Mouse (Mus musculus) Patski (cell line): ENCODE measurements around the gene Pik3cd. TPM values are rescaled to one million over a fixed set of nuclear protein-coding genes. Genes with fewer than 3 reads are reported as not detected.

Experiments used
- ATAC-seq: fragments of 100-300 bp; one replicate; pipeline ENCODE4 v1.8.0; 2021
- CTCF ChIA-PET: fragments of 350-600 bp; sonication (Branson Sonifier 250); formaldehyde crosslinking; loops from one replicate; lab custom pipeline; 2022; ENCODE audit warnings: inconsistent platforms; lab: Charles Lee
- POLR2A ChIA-PET: fragments of 350-600 bp; sonication (Branson Sonifier 250); formaldehyde crosslinking; loops from one replicate; lab custom pipeline; 2022; ENCODE audit warnings: antibody characterized with exemption, inconsistent platforms; lab: Charles Lee
- DNase-seq: peaks from one replicate; pipeline ENCODE4 v3.0.0-alpha.2; 2011; ENCODE audit warnings: low read depth, low spot score
- H3K27me3 ChIP-seq: fragments of 371-371 bp; one replicate; pipeline ENCODE4 v1.5.1; 2021
- CTCF ChIP-seq: fragments of 100-300 bp; IDR thresholded peaks from one replicate; pipeline ENCODE4 v1.5.1; 2021
- in situ Hi-C: fragments of 300-500 bp; cut with MboI; formaldehyde crosslinking; loops from 3 replicates; pipeline ENCODE4 v1.11.1; 2018; ENCODE audit warnings: low pct_unique_long_range_greater_than_20kb, mixed read lengths
- polyA plus RNA-seq: library from polyadenylated mRNA; unstranded; gene quantifications from one replicate; pipeline ENCODE4 v1.2.3, GENCODE M21; 2021

Gene Pik3cd
- polyA plus RNA-seq, 1 experiment from 2014 or later = 0.51 TPM

DNA sequence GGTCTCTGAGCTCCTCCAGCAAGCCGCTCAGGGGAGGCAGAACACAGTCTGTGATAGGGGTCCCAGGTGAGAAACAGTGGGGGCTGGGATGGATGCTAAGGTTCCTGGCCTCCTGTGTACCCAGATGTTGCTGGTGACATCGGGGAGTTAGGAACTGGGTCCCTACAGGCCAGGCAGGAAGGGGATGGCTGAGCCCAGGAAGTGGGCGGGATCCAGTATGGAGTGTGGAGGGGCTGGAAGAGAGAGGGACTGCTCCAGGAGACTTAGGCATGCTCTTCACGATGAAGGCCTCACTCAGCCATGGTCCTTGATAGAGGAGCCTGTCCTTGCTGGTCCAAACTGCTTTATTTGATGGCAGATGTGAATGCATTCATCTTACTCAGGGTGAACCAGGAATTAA, 102.2 kb downstream of the Pik3cd start:
- no peak for TF ChIP-seq CTCF
- ChIA-PET CTCF (no interaction called here), POLR2A (no interaction called here)
- in situ Hi-C loops = loop anchor here (10.0 kb wide), 1 partner anchor 455 kb away; no protein-coding TSS in a partner anchor
- ATAC-seq (no peak), DNase-seq (no peak)
- H3K27me3 ChIP-seq = no peaks in the 10 kb centered on the region

DNA sequence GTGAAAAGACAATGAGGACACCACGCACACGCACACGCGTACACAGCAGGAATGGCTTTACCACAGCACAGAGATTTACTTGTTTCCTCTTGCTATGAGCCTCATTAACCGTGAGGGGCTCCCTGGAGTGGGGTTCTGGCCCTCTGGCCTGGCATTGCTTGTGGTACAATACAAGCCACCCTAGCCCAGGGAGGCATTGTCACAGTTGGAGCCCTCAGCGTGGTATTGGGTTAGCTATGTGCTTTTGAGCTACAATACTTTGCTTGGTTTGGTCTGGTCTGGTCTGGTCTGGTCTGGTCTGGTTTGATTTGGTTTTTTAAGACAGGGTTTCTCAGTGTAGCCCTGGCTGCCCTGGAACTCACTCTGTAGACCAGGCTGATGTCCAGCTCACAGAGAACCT, 102.8 kb downstream of the Pik3cd start:
- no peak for TF ChIP-seq CTCF
- no peak for DNase-seq
- no peak for ATAC-seq
- POLR2A ChIA-PET = interaction anchor here (0.6 kb wide), 1 partner anchor 490 kb away, joined by 3 read pairs; no protein-coding TSS in a partner anchor
- CTCF ChIA-PET = no interaction called here
- in situ Hi-C loops = no loop called here
- no peaks in the 10 kb centered on the region for H3K27me3 ChIP-seq

Other genes with a start within 250 kb of the Pik3cd start
- not detected for gene Rbp7, start 247.6 kb downstream of the Pik3cd start, polyA plus RNA-seq
- not detected for gene Tmem274, start 225.2 kb downstream of the Pik3cd start, polyA plus RNA-seq
- 19.5 TPM for gene Nmnat1, start 217.4 kb downstream of the Pik3cd start, polyA plus RNA-seq
- gene Lzic, start 217.3 kb downstream of the Pik3cd start, polyA plus RNA-seq = 27.2 TPM
- 17.3 TPM for gene Ctnnbip1, start 184.3 kb downstream of the Pik3cd start, polyA plus RNA-seq
- 195 TPM for gene Clstn1, start 116.1 kb downstream of the Pik3cd start, polyA plus RNA-seq
- 27.9 TPM for gene Tmem201, start 35.5 kb upstream of the Pik3cd start, polyA plus RNA-seq
- 23.3 TPM for gene Slc25a33, start 71.7 kb upstream of the Pik3cd start, polyA plus RNA-seq